Mouse (Mus musculus) monocyte, adult 2 months (primary cell): ENCODE data around the gene Rab24.

ENCODE experiments used
- DNase-seq, 2 experiments: peaks; one replicate each; pipeline ENCODE4 v3.0.0; 2022; ENCODE audit warnings: low spot score in 2 of 2, low read depth in 1 of 2

Rab24 gene

GRCm38 (mm10) chr13:55329109-55329682 lies 7.5 kb upstream of the Rab24 start:
- no peak for DNase-seq

- DNase-seq: no peak
Measured at GRCm38 (mm10) chr13:55328641-55329040, 6.9 kb upstream of the Rab24 start.

- DNase-seq: no peak
Measured at GRCm38 (mm10) chr13:55328171-55328570, 6.4 kb upstream of the Rab24 start.

GRCm38 (mm10) chr13:55327633-55328032 lies 5.9 kb upstream of the Rab24 start:
- peak; percentile 74 to 80 for DNase-seq

- no peak for DNase-seq
Measured at GRCm38 (mm10) chr13:55327169-55327568, 5.4 kb upstream of the Rab24 start.

- no peak for DNase-seq
Measured at GRCm38 (mm10) chr13:55325596-55325995, 3.9 kb upstream of the Rab24 start.

- DNase-seq: no peak
Measured at GRCm38 (mm10) chr13:55322130-55322825, 532 bp upstream of the Rab24 start.

- no peak for DNase-seq
Measured at GRCm38 (mm10) chr13:55319931-55320533, 1.7 kb downstream of the Rab24 start, which contains the start of gene Prelid1. TSS of gene Prelid1 (plus strand) at chr13:55320500.

GRCm38 (mm10) chr13:55318351-55318750 lies 3.4 kb downstream of the Rab24 start:
- peak in 1 of 2 experiments; percentile 45 for DNase-seq

- DNase-seq: no peak
Measured at GRCm38 (mm10) chr13:55314891-55315412, 6.8 kb downstream of the Rab24 start.

GRCm38 (mm10) chr13:55313051-55313450 lies 8.7 kb downstream of the Rab24 start:
- no peak for DNase-seq

- no peak for DNase-seq
Measured at GRCm38 (mm10) chr13:55312028-55312630, 9.6 kb downstream of the Rab24 start.

- DNase-seq: no peak
Measured at GRCm38 (mm10) chr13:55300913-55301312, 20.8 kb downstream of the Rab24 start.

GRCm38 (mm10) chr13:55296760-55297159 lies 25.0 kb downstream of the Rab24 start:
- no peak for DNase-seq

GRCm38 (mm10) chr13:55288854-55289253 lies 32.9 kb downstream of the Rab24 start:
- DNase-seq: no peak

GRCm38 (mm10) chr13:55277646-55278045 lies 44.1 kb downstream of the Rab24 start:
- DNase-seq: no peak

GRCm38 (mm10) chr13:55277203-55277602 lies 44.5 kb downstream of the Rab24 start:
- DNase-seq: no peak
